Mouse (Mus musculus) sigmoid colon, adult 10 weeks (tissue): ENCODE measurements around the gene Gm11939. TPM values are rescaled to one million over a fixed set of nuclear protein-coding genes. Genes with fewer than 3 reads are reported as not detected.

Experiments used
- polyA plus RNA-seq: library from polyadenylated mRNA; stranded (reverse); fragments of 350-450 nt; fragmentation: Illumina TruSeq; extraction: RNeasy Lipid Tissue Mini Kit (QIAGEN cat#74804); gene quantifications from one replicate; pipeline ENCODE4 v1.2.3, GENCODE M21; 2014; ENCODE audit warnings: low read depth, low replicate concordance

The Gm11939 gene
- polyA plus RNA-seq, result not detected

DNA sequence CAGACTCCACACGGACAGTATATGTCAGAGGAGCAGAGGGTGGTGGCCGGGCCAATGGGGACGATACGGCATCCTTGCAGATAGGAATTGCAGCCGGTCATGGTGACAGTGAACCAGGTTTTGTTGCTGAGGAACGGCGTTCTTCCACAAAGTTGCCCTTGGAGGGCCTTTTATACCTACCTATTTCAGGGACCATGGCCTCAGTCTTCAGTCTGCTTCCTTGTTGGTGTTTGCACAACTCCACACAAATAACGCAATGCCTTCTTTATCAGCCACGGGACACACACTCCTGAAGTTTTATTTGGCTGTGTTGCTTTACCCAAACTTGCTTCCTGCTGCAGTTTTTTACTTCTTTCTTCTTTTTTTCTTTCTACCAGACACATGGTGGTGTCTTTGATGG lies at the start of gene Gm11939:
Gene Gm11939, minus strand, starts transcription at position 101 of the 400 bp plus-strand sequence.

DNA sequence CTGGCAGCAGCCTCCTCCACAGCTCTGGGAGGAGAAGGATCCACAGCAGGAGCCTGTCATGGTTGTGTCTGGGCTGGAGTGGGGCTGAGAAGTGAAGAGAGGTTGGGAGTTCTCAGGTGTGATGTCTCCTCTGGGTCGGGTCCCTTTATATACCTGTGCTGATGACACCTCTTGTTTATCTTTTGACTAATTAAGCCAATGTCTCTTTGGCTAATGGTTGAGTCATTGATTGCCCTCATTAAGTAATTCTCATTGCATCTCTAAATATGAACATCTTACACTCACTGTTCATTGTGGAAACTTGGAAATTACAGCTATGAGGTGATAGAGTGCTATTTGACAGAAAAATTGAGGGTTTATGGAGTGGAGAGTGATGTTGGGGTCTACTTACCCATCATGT lies 43.9 kb upstream of the Gm11939 start, which contains the start of gene Gm11938:
Gene Gm11938, minus strand, starts transcription at position 101 of the 400 bp plus-strand sequence.

DNA sequence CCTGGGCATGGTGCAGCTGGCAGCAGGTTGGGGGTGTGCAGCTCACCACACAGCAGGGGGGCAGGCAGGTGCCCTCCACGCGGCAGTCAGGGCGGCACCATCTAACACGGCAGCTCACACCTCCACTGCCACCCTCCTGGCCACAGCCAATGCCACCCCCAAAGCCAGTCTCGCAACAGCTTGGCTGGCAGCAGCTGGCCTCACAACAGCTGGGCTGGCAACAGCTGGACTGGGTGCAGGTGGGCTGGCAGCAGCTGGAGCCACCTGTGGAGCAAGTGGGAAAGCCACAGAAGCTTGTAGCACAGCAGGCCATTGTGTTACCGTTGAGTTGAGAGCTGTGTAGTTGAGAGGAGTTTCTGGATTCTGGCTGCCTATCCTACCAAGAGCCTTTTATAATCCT lies 38.5 kb upstream of the Gm11939 start, which contains the start of gene Krtap9-3:
Gene Krtap9-3, minus strand, starts transcription at position 364 of the 400 bp plus-strand sequence.

DNA sequence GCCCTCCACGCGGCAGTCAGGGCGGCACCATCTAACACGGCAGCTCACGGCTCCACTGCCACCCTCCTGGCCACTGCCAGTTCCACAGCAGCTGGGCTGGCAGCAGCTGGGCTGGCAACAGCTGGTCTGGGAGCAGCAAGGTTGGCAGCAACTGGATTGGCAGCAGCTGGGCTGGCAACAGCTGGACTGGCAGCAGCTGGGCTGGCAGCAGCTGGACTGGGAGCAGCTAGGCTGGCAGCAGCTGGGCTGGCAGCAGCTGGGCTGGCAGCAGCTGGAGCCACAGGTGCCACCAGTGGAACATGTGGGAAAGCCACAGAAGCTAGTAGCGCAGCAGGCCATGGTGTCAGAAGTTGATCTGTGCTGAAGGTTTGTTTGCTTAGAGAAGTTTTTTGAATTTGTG lies 31.7 kb upstream of the Gm11939 start, which contains the start of gene Krtap1-3:
Gene Krtap1-3, minus strand, starts transcription at position 359 of the 400 bp plus-strand sequence.

DNA sequence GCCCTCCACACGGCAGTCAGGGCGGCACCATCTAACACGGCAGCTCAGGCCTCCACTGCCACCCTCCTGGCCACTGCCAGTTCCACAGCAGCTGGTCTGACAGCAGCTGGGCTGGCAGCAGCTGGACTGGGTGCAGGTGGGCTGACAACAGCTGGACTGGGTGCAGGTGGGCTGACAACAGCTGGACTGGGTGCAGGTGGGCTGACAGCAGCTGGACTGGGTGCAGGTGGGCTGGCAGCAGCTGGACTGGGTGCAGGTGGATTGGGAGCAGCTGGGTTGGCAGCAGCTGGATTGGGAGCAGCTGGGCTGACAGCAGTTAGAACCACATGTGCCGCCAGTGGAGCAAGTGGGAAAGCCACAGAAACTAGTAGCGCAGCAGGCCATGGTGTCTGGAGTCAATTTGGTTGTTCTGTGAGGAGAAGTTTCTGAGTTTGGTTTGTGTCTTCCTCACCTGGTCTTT lies 24.0 kb upstream of the Gm11939 start, which contains the start of gene Krtap1-4:
Gene Krtap1-4, minus strand, starts transcription at position 410 of the 460 bp plus-strand sequence.

DNA sequence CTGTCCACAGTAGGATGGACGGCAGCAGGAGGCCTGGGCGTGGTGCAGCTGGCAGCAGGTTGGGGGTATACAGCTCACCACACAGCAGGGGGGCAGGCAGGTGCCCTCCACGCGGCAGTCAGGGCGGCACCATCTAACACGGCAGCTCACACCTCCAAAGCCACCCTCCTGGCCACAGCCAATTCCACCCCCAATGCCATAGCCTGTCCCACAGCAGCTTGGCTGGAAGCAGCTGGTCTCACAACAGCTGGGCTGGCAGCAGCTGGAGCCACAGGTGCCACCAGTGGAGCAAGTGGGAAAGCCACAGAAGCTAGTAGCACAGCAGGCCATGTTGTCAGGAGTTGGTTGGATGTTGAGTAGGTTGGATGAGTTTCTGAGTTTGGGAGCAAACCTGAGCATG lies 21.4 kb upstream of the Gm11939 start, which contains the start of gene Krtap1-5:
Gene Krtap1-5, minus strand, starts transcription at position 381 of the 400 bp plus-strand sequence.

DNA sequence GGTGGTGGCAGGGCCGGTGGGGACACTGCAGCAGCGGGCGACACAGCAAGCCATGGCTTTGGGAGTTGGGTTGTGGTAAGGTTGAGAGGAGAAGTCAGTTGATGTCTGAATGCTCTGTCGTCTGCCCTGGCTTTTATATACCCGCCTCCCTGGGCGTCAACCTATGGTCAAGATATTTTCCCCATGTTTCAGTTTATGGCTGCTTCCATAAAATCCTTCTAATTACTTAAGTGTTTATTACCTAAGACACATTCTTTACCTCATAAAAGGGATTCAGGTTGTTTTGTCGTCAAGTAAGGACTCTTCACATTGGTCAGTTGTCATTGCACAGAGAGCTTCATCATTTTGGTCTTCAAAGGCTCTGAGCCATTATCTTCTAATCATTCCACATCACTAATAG lies 7.3 kb upstream of the Gm11939 start, which contains the start of gene Krtap3-1:
Gene Krtap3-1, minus strand, starts transcription at position 101 of the 400 bp plus-strand sequence.

DNA sequence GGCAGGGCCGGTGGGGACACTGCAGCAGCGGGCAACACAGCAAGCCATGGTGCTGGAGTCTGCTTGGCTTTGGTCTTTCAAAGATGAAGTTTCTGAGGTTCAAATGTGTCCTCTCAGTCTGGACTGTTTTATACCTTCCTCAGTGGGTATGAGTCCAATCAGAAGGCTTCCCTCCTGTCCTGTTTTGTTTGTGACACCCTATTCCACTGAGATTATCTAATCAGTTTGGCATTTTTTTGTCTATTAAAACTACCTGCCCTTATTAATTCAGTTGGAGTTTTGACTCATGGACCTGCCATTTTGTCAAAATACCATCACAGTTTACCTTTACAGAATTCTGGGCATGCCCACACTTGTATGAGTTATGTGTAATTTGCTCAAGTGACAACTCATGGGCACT lies 2.5 kb downstream of the Gm11939 start, which contains the start of gene Krtap3-2:
Gene Krtap3-2, minus strand, starts transcription at position 101 of the 400 bp plus-strand sequence.

DNA sequence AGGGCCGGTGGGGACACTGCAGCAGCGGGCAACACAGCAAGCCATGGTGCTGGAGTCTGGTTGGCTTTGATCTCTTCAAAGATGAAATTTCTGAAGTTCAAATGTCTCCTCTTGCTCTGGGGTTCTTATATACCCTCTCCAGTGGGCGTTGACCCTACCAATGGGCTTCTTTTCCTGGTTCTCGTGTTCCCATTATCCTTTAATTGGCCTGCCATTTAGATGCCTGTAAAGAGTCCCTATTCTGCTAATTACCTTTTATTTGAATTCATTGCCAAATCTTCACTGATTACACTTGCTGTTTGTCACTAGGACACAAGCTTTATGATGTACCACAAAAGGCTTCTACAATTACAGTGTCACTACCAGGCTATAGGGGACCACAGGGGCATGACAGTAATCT lies 8.5 kb downstream of the Gm11939 start, which contains the start of gene Krtap3-3:
Gene Krtap3-3, minus strand, starts transcription at position 101 of the 400 bp plus-strand sequence.

DNA sequence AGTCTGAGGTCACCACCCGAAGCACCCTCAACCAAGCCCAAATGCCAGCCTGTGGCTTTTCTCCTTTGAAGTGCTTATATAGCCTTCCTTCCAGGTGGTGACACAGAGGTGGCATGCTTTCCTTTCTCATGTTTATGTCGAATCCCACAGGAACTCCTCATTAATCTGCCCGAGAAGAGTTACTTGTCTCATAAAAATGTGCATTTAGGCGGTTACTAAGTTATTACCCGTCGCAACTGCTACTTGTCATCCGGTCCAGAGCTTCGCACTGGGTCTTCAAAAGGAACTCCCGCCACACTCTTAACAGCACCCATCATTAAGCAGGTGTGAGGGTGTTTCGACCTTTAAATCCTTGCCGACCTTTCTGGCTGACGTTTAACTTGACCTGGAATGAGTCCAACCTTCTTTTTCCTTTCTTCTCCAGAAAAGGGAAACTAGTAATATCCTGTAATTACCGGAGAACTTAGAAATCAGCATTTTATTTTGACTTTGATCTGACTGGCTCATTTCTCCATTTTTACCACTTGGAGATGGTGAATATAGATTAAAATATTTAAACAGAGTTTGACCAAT lies 37.9 kb downstream of the Gm11939 start, which contains the start of gene Krt39:
Gene Krt39, minus strand, starts transcription at position 51 of the 573 bp plus-strand sequence.

Other genes starting within 250 kb of the Gm11939 start
- not detected for gene Krt25, start 236.5 kb downstream of the Gm11939 start, polyA plus RNA-seq
- not detected for gene Krt26, start 221.5 kb downstream of the Gm11939 start, polyA plus RNA-seq
- gene Krt27, start 208.4 kb downstream of the Gm11939 start, polyA plus RNA-seq, result not detected
- not detected for gene Krt28, start 184.6 kb downstream of the Gm11939 start, polyA plus RNA-seq
- 17.3 TPM for gene Krt10, start 170.1 kb downstream of the Gm11939 start, polyA plus RNA-seq
- gene Krt12, start 137.2 kb downstream of the Gm11939 start, polyA plus RNA-seq, result 0.47 TPM
- gene Krt20, start 121.3 kb downstream of the Gm11939 start, polyA plus RNA-seq, result 486 TPM
- 3.1 TPM for gene Krt23, start 66.3 kb downstream of the Gm11939 start, polyA plus RNA-seq
- gene Krt39, start 38.1 kb downstream of the Gm11939 start, polyA plus RNA-seq, result not detected
- not detected for gene Krt40, start 16.3 kb downstream of the Gm11939 start, polyA plus RNA-seq
- not detected for gene Krtap3-3, start 8.6 kb downstream of the Gm11939 start, polyA plus RNA-seq
- gene Krtap3-2, start 2.6 kb downstream of the Gm11939 start, polyA plus RNA-seq, result not detected
- gene Krtap3-1, start 7.2 kb upstream of the Gm11939 start, polyA plus RNA-seq, result not detected
- not detected for gene Krtap1-5, start 21.6 kb upstream of the Gm11939 start, polyA plus RNA-seq
- not detected for gene Krtap1-4, start 24.2 kb upstream of the Gm11939 start, polyA plus RNA-seq
- not detected for gene Krtap1-3, start 31.9 kb upstream of the Gm11939 start, polyA plus RNA-seq
- gene Krtap9-3, start 38.6 kb upstream of the Gm11939 start, polyA plus RNA-seq, result not detected
- gene Gm11938, start 43.8 kb upstream of the Gm11939 start, polyA plus RNA-seq, result not detected
- not detected for gene Gm11937, start 50.7 kb upstream of the Gm11939 start, polyA plus RNA-seq
- not detected for gene Krtap2-4, start 55.4 kb upstream of the Gm11939 start, polyA plus RNA-seq
- not detected for gene Gm11562, start 61.0 kb upstream of the Gm11939 start, polyA plus RNA-seq
- not detected for gene Krtap4-1, start 68.8 kb upstream of the Gm11939 start, polyA plus RNA-seq
- not detected for gene Krtap4-2, start 75.6 kb upstream of the Gm11939 start, polyA plus RNA-seq
- not detected for gene Krtap4-7, start 84.6 kb upstream of the Gm11939 start, polyA plus RNA-seq
- gene Gm11555, start 90.8 kb upstream of the Gm11939 start, polyA plus RNA-seq, result not detected
- not detected for gene Gm11563, start 99.5 kb upstream of the Gm11939 start, polyA plus RNA-seq
- gene Krtap4-6, start 106.5 kb upstream of the Gm11939 start, polyA plus RNA-seq, result not detected
- gene Gm14190, start 131.3 kb upstream of the Gm11939 start, polyA plus RNA-seq, result not detected
- not detected for gene Gm14180, start 174.8 kb upstream of the Gm11939 start, polyA plus RNA-seq
- gene Gm11595, start 213.4 kb upstream of the Gm11939 start, polyA plus RNA-seq, result not detected
- not detected for gene Krtap4-8, start 221.2 kb upstream of the Gm11939 start, polyA plus RNA-seq
- not detected for gene Krtap4-9, start 225.7 kb upstream of the Gm11939 start, polyA plus RNA-seq
- gene Gm11596, start 234.0 kb upstream of the Gm11939 start, polyA plus RNA-seq, result not detected
- not detected for gene Gm11569, start 239.5 kb upstream of the Gm11939 start, polyA plus RNA-seq
- gene Gm11554, start 245.0 kb upstream of the Gm11939 start, polyA plus RNA-seq, result not detected